Mouse (Mus musculus) liver, embryonic 16.5 days (tissue): ENCODE results near the gene Rhbdl1. TPM values are rescaled to one million over a fixed set of nuclear protein-coding genes. Genes with fewer than 3 reads are reported as not detected.
A peak's percentile ranks its signal among the peaks of the same experiment; 100 is the strongest.

ENCODE experiments used
- ATAC-seq: fragments of 200-750 bp; cut with Nextera tagmentation; 2 replicates; pipeline ENCODE4 v1.8.0; 2017; ENCODE audit warnings: low read depth, mild to moderate bottlenecking, moderate number of reproducible peaks, moderate library complexity
- H3K27ac ChIP-seq: fragments of 300-500 bp; sonication (generic); 2 replicates; pipeline ENCODE4 v1.5.1; 2014; ENCODE audit warnings: mild to moderate bottlenecking, low read length
- H3K27me3 ChIP-seq: fragments of 300-500 bp; sonication (generic); 2 replicates; pipeline ENCODE4 v1.6.1; 2014; ENCODE audit warnings: low read depth, low read length, mixed read lengths; ENCODE audit not compliant: control insufficient read depth, insufficient read depth
- H3K36me3 ChIP-seq: fragments of 300-500 bp; sonication (generic); 2 replicates; pipeline ENCODE4 v1.6.1; 2014; ENCODE audit warnings: mild to moderate bottlenecking; ENCODE audit not compliant: control insufficient read depth, insufficient read depth
- H3K4me1 ChIP-seq: fragments of 300-500 bp; sonication (generic); 2 replicates; pipeline ENCODE4 v1.6.1; 2014; ENCODE audit warnings: low read depth, low read length, mixed read lengths; ENCODE audit not compliant: control insufficient read depth
- H3K4me2 ChIP-seq: fragments of 300-500 bp; sonication (generic); 2 replicates; pipeline ENCODE4 v1.6.1; 2014; ENCODE audit warnings: low read depth, low read length, mixed read lengths
- H3K4me3 ChIP-seq: fragments of 300-500 bp; sonication (generic); 2 replicates; pipeline ENCODE4 v1.5.1; 2014; ENCODE audit warnings: low read depth, mild to moderate bottlenecking, low read length
- H3K9ac ChIP-seq: fragments of 300-500 bp; sonication (generic); 2 replicates; pipeline ENCODE4 v1.6.1; 2014; ENCODE audit warnings: low read depth, low read length
- H3K9me3 ChIP-seq: fragments of 300-500 bp; sonication (generic); replicated peaks from 2 replicates; pipeline ENCODE4 v1.6.1; 2016; ENCODE audit warnings: low read length; ENCODE audit not compliant: control insufficient read depth
- WGBS: fragments of 180-500 bp; shearing (Covaris S2); extraction: QIAGEN DNeasy Blood & Tissue Kit; methylation state at CpG from one replicate; pipeline ENCODE4 v1.1.7; 2014; ENCODE audit not compliant: insufficient replicate concordance; 5-methylcytosine and 5-hydroxymethylcytosine counted together
- polyA plus RNA-seq: library from polyadenylated mRNA; unstranded; fragments of >200 nt; fragmentation: Nextera tagmentation; extraction: Ambion mirVana; gene quantifications from 2 replicates; pipeline ENCODE4 v1.2.1, GENCODE M21; 2015

The Rhbdl1 gene
- polyA plus RNA-seq, 1 experiment from 2014 or later = 0.45 TPM

GRCm38 (mm10) chr17:25796211-25796771, 40.8 kb downstream of the Rhbdl1 start:
- 0 out of 2 replicates have a peak, but pooled peaks have one; percentile 7 for ATAC-seq
- Histone ChIP-seq H3K36me3 (no peaks in the 10 kb centered on the region), H3K4me3 (peak overlapping the region; percentile 86), H3K4me2 (peak overlapping the region; percentile 94), H3K4me1 (peaks cover 32% of the 10 kb centered on the region), H3K9ac (peak overlapping the region; percentile 74), H3K27me3 (peaks cover 2% of the 10 kb centered on the region; the same call in 1 of the 2 replicates), H3K27ac (no peak overlapping the region), H3K9me3 (no peaks in the 10 kb centered on the region)
- WGBS = 1% methylated on average over 37 of the region's 37 CpGs

- H3K36me3 ChIP-seq = no peaks in the 10 kb centered on the region
- no peak for ATAC-seq
- H3K4me1 ChIP-seq = peaks cover 38% of the 10 kb centered on the region
- peak within 1 kb of the TSS; percentile 94 for H3K4me2 ChIP-seq
- no peak within 1 kb of the TSS for H3K27ac ChIP-seq
- H3K4me3 ChIP-seq = peak within 1 kb of the TSS; percentile 86
- WGBS = 45% methylated on average over 6 of the region's 6 CpGs
- H3K27me3 ChIP-seq = no peaks in the 10 kb centered on the region
- H3K9ac ChIP-seq = peak within 1 kb of the TSS; percentile 74
- H3K9me3 ChIP-seq = no peaks in the 10 kb centered on the region
Measured at GRCm38 (mm10) chr17:25795609-25796092, 41.4 kb downstream of the Rhbdl1 start, which contains the start of gene AC134908.4. Gene AC134908.4 (minus strand): TSS chr17:25795659.

GRCm38 (mm10) chr17:25794998-25795397, 42.1 kb downstream of the Rhbdl1 start:
- no peaks in the 10 kb centered on the region for H3K9me3 ChIP-seq
- no peaks in the 10 kb centered on the region for H3K36me3 ChIP-seq
- H3K4me3 ChIP-seq = no peak overlapping the region
- no peaks in the 10 kb centered on the region for H3K27me3 ChIP-seq
- H3K27ac ChIP-seq = no peak overlapping the region
- H3K9ac ChIP-seq = no peak overlapping the region
- H3K4me2 ChIP-seq = no peak overlapping the region
- no peak for ATAC-seq
- WGBS = 84% methylated on average over 17 of the region's 17 CpGs
- peaks cover 38% of the 10 kb centered on the region for H3K4me1 ChIP-seq

- no peak for ATAC-seq
- peaks cover 38% of the 10 kb centered on the region for H3K4me1 ChIP-seq
- H3K9me3 ChIP-seq = no peaks in the 10 kb centered on the region
- no peaks in the 10 kb centered on the region for H3K27me3 ChIP-seq
- H3K27ac ChIP-seq = no peak overlapping the region
- 72% methylated on average over 13 of the region's 13 CpGs for WGBS
- no peak overlapping the region for H3K9ac ChIP-seq
- no peak overlapping the region for H3K4me2 ChIP-seq
- H3K4me3 ChIP-seq = no peak overlapping the region
- no peaks in the 10 kb centered on the region for H3K36me3 ChIP-seq
Measured at GRCm38 (mm10) chr17:25794197-25794596, 42.9 kb downstream of the Rhbdl1 start.

GRCm38 (mm10) chr17:25792615-25793014, 44.5 kb downstream of the Rhbdl1 start, which contains the start of gene Fam173a:
Gene Fam173a (minus strand): TSS chr17:25792901.
- Histone ChIP-seq H3K9ac (peak within 1 kb of the TSS; percentile 78), H3K27me3 (no peaks in the 10 kb centered on the region), H3K9me3 (no peaks in the 10 kb centered on the region), H3K4me1 (peaks cover 38% of the 10 kb centered on the region), H3K36me3 (no peaks in the 10 kb centered on the region), H3K4me2 (peak within 1 kb of the TSS; percentile 91), H3K27ac (peak within 1 kb of the TSS; percentile 92), H3K4me3 (peak within 1 kb of the TSS; percentile 86)
- peak; percentile 57 for ATAC-seq
- whole genome bisulfite sequencing = 1% methylated on average over 14 of the region's 14 CpGs

- H3K27ac ChIP-seq = peak overlapping the region; percentile 92
- WGBS = under 1% methylated on average over 45 of the region's 45 CpGs
- peaks cover 33% of the 10 kb centered on the region for H3K4me1 ChIP-seq
- H3K9me3 ChIP-seq = no peaks in the 10 kb centered on the region
- peak; percentile 66 for ATAC-seq
- H3K4me2 ChIP-seq = peak overlapping the region; percentile 91
- no peaks in the 10 kb centered on the region for H3K27me3 ChIP-seq
- H3K9ac ChIP-seq = peak overlapping the region; percentile 78
- no peaks in the 10 kb centered on the region for H3K36me3 ChIP-seq
- peak overlapping the region; percentile 86 for H3K4me3 ChIP-seq
Measured at GRCm38 (mm10) chr17:25791843-25792527, 45.1 kb downstream of the Rhbdl1 start.

- H3K4me2 ChIP-seq = peak overlapping the region; percentile 91
- ATAC-seq = no peak
- peak overlapping the region; percentile 78 for H3K9ac ChIP-seq
- H3K27me3 ChIP-seq = no peaks in the 10 kb centered on the region
- 27% methylated on average over 19 of the region's 19 CpGs for WGBS
- H3K4me3 ChIP-seq = peak overlapping the region; percentile 86
- H3K36me3 ChIP-seq = no peaks in the 10 kb centered on the region
- H3K4me1 ChIP-seq = peaks cover 31% of the 10 kb centered on the region
- no peaks in the 10 kb centered on the region for H3K9me3 ChIP-seq
- H3K27ac ChIP-seq = peak overlapping the region; percentile 92
Measured at GRCm38 (mm10) chr17:25791320-25791842, 45.7 kb downstream of the Rhbdl1 start.

GRCm38 (mm10) chr17:25786781-25787504, 50.2 kb downstream of the Rhbdl1 start:
- H3K4me3 ChIP-seq = no peak overlapping the region
- no peak for ATAC-seq
- WGBS = 82% methylated on average over 9 of the region's 9 CpGs
- H3K4me1 ChIP-seq = peaks cover 14% of the 10 kb centered on the region
- H3K27ac ChIP-seq = no peak overlapping the region
- no peak overlapping the region for H3K9ac ChIP-seq
- H3K27me3 ChIP-seq = no peaks in the 10 kb centered on the region
- no peak overlapping the region for H3K4me2 ChIP-seq
- no peaks in the 10 kb centered on the region for H3K9me3 ChIP-seq
- H3K36me3 ChIP-seq = no peaks in the 10 kb centered on the region
